Mouse (Mus musculus): ENCODE results near the gene Pard3b. TPM values are rescaled to one million over a fixed set of nuclear protein-coding genes. Genes with fewer than 3 reads are reported as not detected.
A peak's percentile ranks its signal among the peaks of the same experiment; 100 is the strongest.

The Pard3b gene
- total RNA-seq, 2 experiments from 2014 or later, result 3.4 to 3.6 TPM

- intact Hi-C loops (cut with DNase I), result no loop called here
- no peak for DNase-seq (ENCODE audit: low spot score in 2 of 2)
Observed at GRCm38 (mm10) chr1:61903271-61904007, 264.8 kb downstream of the Pard3b start.

DNA sequence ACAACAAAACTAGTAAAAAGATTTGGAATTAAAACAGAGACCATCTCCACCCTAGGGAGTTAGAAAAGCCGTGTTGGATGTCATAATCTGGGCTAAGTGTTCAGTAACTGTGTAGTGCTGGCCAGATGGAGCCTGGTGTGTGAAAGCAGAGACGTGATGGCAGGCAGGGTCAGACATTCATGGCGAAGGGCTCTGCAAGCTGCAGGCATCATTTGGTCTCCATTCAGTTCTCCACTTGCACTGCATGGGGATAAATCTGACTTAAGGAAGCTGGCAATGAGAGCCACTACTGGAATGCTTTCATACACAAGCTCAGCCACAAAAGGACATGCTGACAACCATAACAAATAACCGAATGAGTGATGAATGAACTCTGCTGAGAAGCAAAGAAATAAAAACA lies 265.4 kb downstream of the Pard3b start:
- no peak for DNase-seq (ENCODE audit: low spot score in 2 of 2)
- intact Hi-C loops (cut with DNase I), result no loop called here

GRCm38 (mm10) chr1:61912931-61913330 lies 274.3 kb downstream of the Pard3b start:
- intact Hi-C loops (cut with DNase I), result no loop called here

DNA sequence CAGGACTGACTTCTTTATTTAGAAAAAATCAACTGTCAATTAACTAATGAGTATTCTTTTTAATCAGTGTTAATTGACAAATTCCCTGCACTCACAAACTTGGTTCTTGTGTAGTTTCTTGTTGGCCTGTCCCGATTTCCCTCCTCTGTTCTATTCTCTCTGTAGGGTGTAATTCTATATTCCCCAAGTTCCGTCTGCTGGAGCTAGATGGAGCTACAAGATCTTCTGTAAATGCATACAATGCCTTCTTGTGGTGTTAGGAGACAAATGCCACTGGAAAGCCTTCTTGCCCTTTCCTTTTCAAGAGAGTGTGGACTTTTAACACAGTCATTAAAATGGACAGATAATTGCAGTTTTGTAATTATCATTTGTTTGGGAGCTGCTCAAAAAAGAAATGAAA lies 286.3 kb downstream of the Pard3b start:
- intact Hi-C loops (cut with DNase I), result loop anchor here (5.0 to 10.0 kb wide), 3 partner anchors 548 to 1040 kb away; partner anchors contain the start of gene Nrp2

More at GRCm38 (mm10) chr1:61912931-61913330, 274.3 kb downstream of the Pard3b start:
- DNase-seq (ENCODE audit: low spot score in 2 of 2), result no peak

GRCm38 (mm10) chr1:61925541-61925940 lies 286.9 kb downstream of the Pard3b start:
- DNase-seq (ENCODE audit: low spot score in 2 of 2), result no peak
- intact Hi-C loops (cut with DNase I), result loop anchor here (5.0 to 10.0 kb wide), 3 partner anchors 548 to 1039 kb away; partner anchors contain the start of gene Nrp2

More for the DNA sequence above, 286.3 kb downstream of the Pard3b start:
- peak; percentile 45 to 59 for DNase-seq (ENCODE audit: low spot score in 2 of 2)

GRCm38 (mm10) chr1:61928131-61928761 lies 289.6 kb downstream of the Pard3b start:
- peak; percentile 3 to 11 for DNase-seq (ENCODE audit: low spot score in 2 of 2)
- intact Hi-C loops (cut with DNase I), result loop anchor here (5.0 to 10.0 kb wide), 3 partner anchors 551 to 1037 kb away; partner anchors contain the start of gene Nrp2

DNA sequence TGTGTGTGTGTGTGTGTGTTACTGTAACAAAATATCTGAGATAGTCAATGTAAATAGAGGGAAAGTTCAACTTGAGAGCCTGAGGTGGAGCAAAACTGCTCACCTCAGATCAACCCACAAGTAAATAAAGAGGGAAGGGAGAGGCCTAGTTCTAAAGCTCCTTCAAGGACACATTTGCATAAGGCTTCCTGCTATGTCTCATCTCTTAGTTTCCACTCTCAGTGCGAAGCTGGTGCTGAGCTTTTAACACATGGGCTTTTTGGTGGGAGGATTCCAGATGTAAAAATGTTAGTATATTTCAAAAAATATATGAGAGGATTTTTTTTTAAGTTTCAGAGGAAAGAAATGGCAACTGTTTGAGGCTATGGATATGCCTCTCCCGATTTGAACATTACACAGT lies 294.9 kb downstream of the Pard3b start:
- DNase-seq (ENCODE audit: low spot score in 2 of 2), result peak in 1 of 2 experiments; percentile 14

GRCm38 (mm10) chr1:61934760-61935159 lies 296.1 kb downstream of the Pard3b start:
- intact Hi-C loops (cut with DNase I), result no loop called here

More for the DNA sequence above, 294.9 kb downstream of the Pard3b start:
- intact Hi-C loops (cut with DNase I), result no loop called here

GRCm38 (mm10) chr1:61939882-61940281 lies 301.3 kb downstream of the Pard3b start:
- intact Hi-C loops (cut with DNase I), result no loop called here
- DNase-seq (ENCODE audit: low spot score in 2 of 2), result no peak

More at GRCm38 (mm10) chr1:61934760-61935159, 296.1 kb downstream of the Pard3b start:
- DNase-seq (ENCODE audit: low spot score in 2 of 2), result no peak

DNA sequence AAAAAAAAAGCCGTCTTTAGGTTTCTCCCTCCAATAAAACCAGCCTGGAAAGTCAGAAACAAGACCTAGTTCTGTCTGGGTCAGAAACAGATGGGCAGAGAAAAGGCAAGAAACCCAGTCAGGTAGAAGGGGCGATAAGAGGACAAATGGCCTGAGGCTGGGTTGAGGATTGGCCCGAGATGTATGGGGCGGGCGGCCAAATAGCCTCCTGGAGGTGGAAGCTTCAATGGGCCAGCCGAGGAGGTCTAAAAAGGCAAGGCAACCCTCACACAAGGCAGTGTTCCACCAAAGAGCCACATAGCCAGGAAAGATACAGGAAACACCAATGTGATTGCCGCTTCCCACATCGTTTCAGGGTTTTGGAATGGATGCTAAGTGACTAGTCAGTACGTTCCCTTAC lies 322.9 kb downstream of the Pard3b start:
- intact Hi-C loops (cut with DNase I), result no loop called here
- no peak for DNase-seq (ENCODE audit: low spot score in 2 of 2)

DNA sequence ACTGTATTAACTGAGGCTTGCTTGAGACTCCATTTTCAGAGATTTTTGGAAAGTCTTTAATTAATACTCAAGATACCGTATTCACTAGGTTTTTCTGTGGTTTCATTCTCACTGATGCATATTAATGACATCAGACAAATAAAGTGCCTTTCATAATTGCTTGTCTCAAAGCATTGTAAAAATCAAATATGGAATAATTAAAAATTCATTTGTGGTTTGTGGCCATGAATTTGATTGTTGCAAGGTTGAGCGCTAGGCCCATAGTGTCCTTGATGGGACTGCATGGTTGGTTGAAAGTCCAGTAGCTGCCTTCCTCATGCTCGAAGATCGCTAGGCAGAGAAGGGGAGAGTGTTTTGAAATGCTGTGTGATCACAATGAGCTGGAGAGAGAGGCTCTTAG lies 323.9 kb downstream of the Pard3b start:
- no peak for DNase-seq (ENCODE audit: low spot score in 2 of 2)
- intact Hi-C loops (cut with DNase I), result no loop called here

- intact Hi-C loops (cut with DNase I), result no loop called here
- no peak for DNase-seq (ENCODE audit: low spot score in 2 of 2)
Observed at GRCm38 (mm10) chr1:61967124-61967523, 328.5 kb downstream of the Pard3b start.

- intact Hi-C loops (cut with DNase I), result no loop called here
Observed at GRCm38 (mm10) chr1:61967807-61968206, 329.2 kb downstream of the Pard3b start.

GRCm38 (mm10) chr1:61997711-61998110 lies 359.1 kb downstream of the Pard3b start:
- DNase-seq (ENCODE audit: low spot score in 2 of 2), result no peak
- intact Hi-C loops (cut with DNase I), result no loop called here

More at GRCm38 (mm10) chr1:61967807-61968206, 329.2 kb downstream of the Pard3b start:
- DNase-seq (ENCODE audit: low spot score in 2 of 2), result no peak

DNA sequence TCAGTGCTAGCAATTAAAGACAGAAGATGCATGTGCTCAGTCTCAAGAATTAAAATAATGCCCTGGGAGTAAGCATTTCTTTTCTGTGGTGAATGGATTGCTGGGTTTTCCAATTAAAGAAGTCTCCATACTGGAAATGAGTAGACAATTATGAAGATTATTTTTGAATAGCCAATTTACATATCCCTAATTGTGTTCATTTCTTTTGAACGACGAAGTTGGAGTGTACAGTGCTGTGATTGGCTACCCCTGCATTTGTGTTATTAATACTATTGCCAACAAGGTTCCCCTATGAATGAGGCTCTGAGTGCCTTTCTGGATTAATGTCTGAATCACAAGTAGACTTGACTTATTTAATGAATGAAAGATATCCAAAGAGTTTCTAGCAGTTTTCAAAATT lies 370.2 kb downstream of the Pard3b start:
- intact Hi-C loops (cut with DNase I), result no loop called here

GRCm38 (mm10) chr1:62011712-62012111 lies 373.1 kb downstream of the Pard3b start:
- DNase-seq (ENCODE audit: low spot score in 2 of 2), result no peak
- intact Hi-C loops (cut with DNase I), result no loop called here

More for the DNA sequence above, 370.2 kb downstream of the Pard3b start:
- DNase-seq (ENCODE audit: low spot score in 2 of 2), result no peak

GRCm38 (mm10) chr1:62016536-62017300 lies 378.1 kb downstream of the Pard3b start:
- intact Hi-C loops (cut with DNase I), result no loop called here
- DNase-seq (ENCODE audit: low spot score in 2 of 2), result no peak

- intact Hi-C loops (cut with DNase I), result no loop called here
- no peak for DNase-seq (ENCODE audit: low spot score in 2 of 2)
Observed at GRCm38 (mm10) chr1:62018276-62018675, 379.7 kb downstream of the Pard3b start.

GRCm38 (mm10) chr1:62019743-62020142 lies 381.1 kb downstream of the Pard3b start:
- intact Hi-C loops (cut with DNase I), result no loop called here
- no peak for DNase-seq (ENCODE audit: low spot score in 2 of 2)

DNA sequence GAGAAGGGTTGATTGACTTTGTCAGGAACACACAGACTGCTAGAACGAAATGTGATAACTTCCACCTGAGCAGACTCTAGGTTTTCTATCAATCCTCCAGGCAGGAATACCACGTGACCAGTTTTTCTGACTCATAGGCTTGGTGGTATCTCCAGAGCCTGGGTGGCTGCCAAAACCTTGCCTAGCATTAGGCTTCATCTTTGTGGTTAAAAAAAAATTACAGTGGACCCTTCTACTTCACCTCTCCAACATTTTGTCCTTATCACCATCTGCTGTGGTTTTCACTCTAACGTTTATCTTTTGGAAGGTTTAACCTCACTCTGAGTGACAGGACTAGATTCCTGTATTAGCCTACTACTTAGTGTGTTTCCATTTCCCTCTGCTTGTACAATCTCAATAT lies 403.1 kb downstream of the Pard3b start:
- intact Hi-C loops (cut with DNase I), result no loop called here
- no peak for DNase-seq (ENCODE audit: low spot score in 2 of 2)
